Comparison of ENCODE assay signal across 9 mouse cellular contexts in genomic region chr13:34270886-34271602, GRCm38 (mm10).
DNase-seq lines count a peak whose midpoint lies in the region; ATAC-seq lines count a peak whose summit lies in the region.
"Had no signal": no experiment of that assay in that cellular context is flagged by ENCODE, and none has a peak within 500 bp of the region (broad histone marks: within the 10 kb centered on the region; RNA-seq: fewer than 3 reads in every experiment).

No protein-coding gene starts in this region.

- no peak overlapping the region for H3K9ac ChIP-seq in kidney, embryonic 16.5 days (replicated peaks; ENCODE audit: low read length)
- H3K9ac ChIP-seq in liver, embryonic 16.5 days (ENCODE audit: low read depth, low read length): peak overlapping the region; percentile 59
- H3K9ac ChIP-seq: embryonic facial prominence, embryonic 13.5 days had no signal

- H3K4me3 ChIP-seq in kidney, embryonic 16.5 days (ENCODE audit: low read length): no peak overlapping the region
- H3K4me3 ChIP-seq in erythroblast, embryonic 14.5 days (replicated peaks): peak overlapping the region; percentile 52
- H3K4me3 ChIP-seq in liver, embryonic 16.5 days (ENCODE audit: low read depth, low read length): peak overlapping the region; percentile 30
- H3K4me3 ChIP-seq: embryonic facial prominence, embryonic 13.5 days had no signal

- DNase-seq in kidney, adult 9 months: peak; percentile 75
- peak; percentile 56 for DNase-seq in c-Kit-positive CD71-positive TER-119-negative erythroid progenitor cells, embryonic 14.5 days (ENCODE audit: low read depth)
- DNase-seq in heart, adult 9 months (ENCODE audit: low spot score in 2 of 2): no peak
- DNase-seq in heart, postnatal 10 days: no peak
- DNase-seq: retina, postnatal 1 day had no signal

- no peak overlapping the region for H3K27ac ChIP-seq in kidney, embryonic 16.5 days (ENCODE audit: low read length)
- H3K27ac ChIP-seq in liver, embryonic 16.5 days (ENCODE audit: low read length): peak overlapping the region; percentile 87
- H3K27ac ChIP-seq: embryonic facial prominence, embryonic 13.5 days had no signal

- intact Hi-C loops in heart, postnatal 10 days (cut with DNase I): no loop called here

- ATAC-seq in kidney, embryonic 16.5 days (ENCODE audit: low FRiP score, low TSS enrichment): no peak
- ATAC-seq in liver, embryonic 16.5 days (ENCODE audit: low read depth): peak; percentile 92

- 84% methylated on average over 5 of the region's 5 CpGs for WGBS in kidney, embryonic 16.5 days
- 40% methylated on average over 5 of the region's 5 CpGs for WGBS in liver, embryonic 16.5 days (ENCODE audit: insufficient replicate concordance)

- H3K27me3 ChIP-seq in kidney, embryonic 16.5 days (ENCODE audit: insufficient read depth, low read length): no peaks in the 10 kb centered on the region
- H3K27me3 ChIP-seq in erythroblast, embryonic 14.5 days (ENCODE audit: control insufficient read depth): no peaks in the 10 kb centered on the region
- no peaks in the 10 kb centered on the region for H3K27me3 ChIP-seq in liver, embryonic 16.5 days (ENCODE audit: control insufficient read depth, insufficient read depth, low read depth, low read length)
- H3K27me3 ChIP-seq: embryonic facial prominence, embryonic 13.5 days had no signal

- H3K4me2 ChIP-seq in kidney, embryonic 16.5 days (replicated peaks; ENCODE audit: low read depth, low read length): no peak overlapping the region
- H3K4me2 ChIP-seq in liver, embryonic 16.5 days (ENCODE audit: low read depth, low read length): peak overlapping the region; percentile 57
- H3K4me2 ChIP-seq: embryonic facial prominence, embryonic 13.5 days had no signal

- no peaks in the 10 kb centered on the region for H3K36me3 ChIP-seq in kidney, embryonic 16.5 days (ENCODE audit: insufficient read depth, low read length)
- H3K36me3 ChIP-seq in erythroblast, embryonic 14.5 days (ENCODE audit: control insufficient read depth): peaks cover 100% of the 10 kb centered on the region
- H3K36me3 ChIP-seq in liver, embryonic 16.5 days (ENCODE audit: control insufficient read depth, insufficient read depth): peaks cover 4% of the 10 kb centered on the region; the same call in 1 of the 2 replicates
- H3K36me3 ChIP-seq: embryonic facial prominence, embryonic 13.5 days had no signal

- H3K9me3 ChIP-seq in kidney, embryonic 16.5 days (ENCODE audit: low read length): no peaks in the 10 kb centered on the region
- no peaks in the 10 kb centered on the region for H3K9me3 ChIP-seq in erythroblast, embryonic 14.5 days (ENCODE audit: control insufficient read depth, low read length)
- no peaks in the 10 kb centered on the region for H3K9me3 ChIP-seq in liver, embryonic 16.5 days (replicated peaks; ENCODE audit: control insufficient read depth, low read length)
- H3K9me3 ChIP-seq: embryonic facial prominence, embryonic 13.5 days had no signal

- peaks cover 12% of the 10 kb centered on the region; the same call in 1 of the 2 replicates for H3K4me1 ChIP-seq in kidney, embryonic 16.5 days (ENCODE audit: insufficient read depth, low read length)
- H3K4me1 ChIP-seq in erythroblast, embryonic 14.5 days (ENCODE audit: control insufficient read depth): peaks cover 96% of the 10 kb centered on the region
- peaks cover 67% of the 10 kb centered on the region for H3K4me1 ChIP-seq in liver, embryonic 16.5 days (ENCODE audit: control insufficient read depth, low read depth, low read length)

Comparison
In these comparisons a context has a peak if more than half of its experiments do, and no peak if none do; other contexts are left out.
1. DNase-seq: peak in kidney, adult 9 months (single experiment) and c-Kit-positive CD71-positive TER-119-negative erythroid progenitor cells, embryonic 14.5 days (single experiment); none in heart, adult 9 months (0 of 2) and heart, postnatal 10 days (0 of 2).